Mouse (Mus musculus) liver, embryonic 14.5 days (tissue): ENCODE data around the gene Krt23.

Experiments used
- CTCF ChIP-seq: IDR thresholded peaks from 2 replicates; pipeline ENCODE4 v1.5.1; 2016; ENCODE audit warnings: antibody characterized with exemption, low read depth, control low read depth
- EP300 ChIP-seq: IDR thresholded peaks from 2 replicates; pipeline ENCODE4 v1.6.1; 2016; ENCODE audit warnings: antibody characterized with exemption, low read depth

GRCm38 (mm10) chr11:99514098-99514497 lies 21.2 kb upstream of the Krt23 start:
- TF ChIP-seq CTCF (no peak), EP300 (no peak)
